Mouse (Mus musculus) liver, embryonic 14.5 days (tissue): ENCODE results near the gene Pllp.

Source experiments
- CTCF ChIP-seq: IDR thresholded peaks from 2 replicates; pipeline ENCODE4 v1.5.1; 2016; ENCODE audit warnings: antibody characterized with exemption, low read depth, control low read depth
- EP300 ChIP-seq: IDR thresholded peaks from 2 replicates; pipeline ENCODE4 v1.6.1; 2016; ENCODE audit warnings: antibody characterized with exemption, low read depth

- TF ChIP-seq EP300 (no peak), CTCF (no peak)
Observed at GRCm38 (mm10) chr8:94744972-94745371, 48.9 kb upstream of the Pllp start.
